Mouse (Mus musculus): Measurements from ENCODE around the gene Adamts9.

Adamts9 gene

DNA sequence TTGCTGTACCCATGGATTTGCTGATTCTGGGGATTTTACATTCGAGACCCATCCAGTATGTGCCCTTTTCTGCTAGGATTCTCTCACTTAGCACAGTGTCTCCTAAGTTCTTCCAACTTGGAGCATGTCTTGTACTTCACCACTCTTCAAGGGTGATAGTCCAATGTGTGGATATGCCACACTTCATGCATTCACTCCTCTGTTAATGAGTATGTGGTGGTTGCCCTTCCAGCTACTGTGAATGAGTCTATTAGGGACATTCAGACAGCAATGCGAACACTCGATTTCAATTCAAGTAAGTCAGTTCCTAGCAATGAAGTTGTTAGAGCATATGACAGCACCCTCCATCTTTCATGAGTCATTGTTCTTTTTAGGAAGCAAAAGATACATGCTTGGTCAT, 133.5 kb downstream of the Adamts9 start:
- DNase-seq (ENCODE audit: low read depth, low spot score): no peak

DNA sequence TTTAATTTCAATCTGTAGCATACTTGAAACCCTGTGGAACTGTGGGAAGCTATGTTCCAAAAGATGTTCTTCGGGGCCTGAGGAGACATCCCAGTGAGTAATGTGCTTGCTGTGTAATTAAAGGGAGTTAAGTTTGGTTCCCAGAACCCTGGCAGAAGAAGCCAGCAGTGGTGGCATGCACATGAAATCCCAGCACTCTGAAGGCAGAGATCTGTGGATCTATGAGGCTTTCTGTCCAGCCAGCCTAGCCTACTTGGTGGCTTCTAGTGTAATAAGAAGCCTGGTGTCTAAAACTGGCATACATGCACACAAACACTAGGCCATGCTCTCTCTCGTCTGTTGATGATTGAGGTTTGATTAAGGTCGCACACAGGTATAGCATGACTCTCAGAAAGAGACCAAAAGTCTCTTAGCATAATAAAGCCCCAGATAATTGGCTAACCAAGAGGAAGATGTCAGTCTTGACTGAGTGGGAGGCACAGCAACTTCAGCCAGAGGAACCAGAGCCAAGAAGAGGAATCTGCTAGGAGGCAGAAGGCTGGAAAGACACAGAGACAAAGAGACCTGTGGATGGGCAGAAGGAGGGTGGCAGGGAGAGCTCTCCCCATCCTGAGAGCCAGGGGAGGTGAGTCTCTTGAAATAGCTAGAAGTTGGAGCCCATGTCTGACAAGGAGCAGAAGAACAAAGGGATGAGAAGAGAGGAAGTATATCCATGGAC, 138.9 kb downstream of the Adamts9 start:
- no peak for DNase-seq (ENCODE audit: low read depth, low spot score)

DNA sequence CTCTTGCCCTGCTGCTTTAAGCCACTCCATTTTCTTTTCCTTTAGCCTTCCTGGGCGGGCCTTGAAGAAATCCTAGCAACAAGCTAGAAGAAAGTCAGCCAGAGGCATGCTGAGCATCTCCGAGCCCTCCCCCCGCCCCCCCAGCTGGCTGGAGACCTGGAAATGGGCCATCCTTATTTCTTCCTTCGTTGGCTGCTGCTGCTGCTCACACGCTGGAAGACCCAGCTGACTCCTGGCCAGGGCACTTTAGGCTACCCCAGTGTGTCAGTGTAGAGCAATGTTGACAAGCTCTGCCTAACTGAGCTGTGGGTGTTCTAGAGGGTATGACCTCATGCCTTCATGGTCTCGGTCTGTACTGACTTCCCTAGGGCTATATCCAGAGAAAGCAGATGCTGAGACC, 140.1 kb downstream of the Adamts9 start:
- DNase-seq (ENCODE audit: low read depth, low spot score): no peak

DNA sequence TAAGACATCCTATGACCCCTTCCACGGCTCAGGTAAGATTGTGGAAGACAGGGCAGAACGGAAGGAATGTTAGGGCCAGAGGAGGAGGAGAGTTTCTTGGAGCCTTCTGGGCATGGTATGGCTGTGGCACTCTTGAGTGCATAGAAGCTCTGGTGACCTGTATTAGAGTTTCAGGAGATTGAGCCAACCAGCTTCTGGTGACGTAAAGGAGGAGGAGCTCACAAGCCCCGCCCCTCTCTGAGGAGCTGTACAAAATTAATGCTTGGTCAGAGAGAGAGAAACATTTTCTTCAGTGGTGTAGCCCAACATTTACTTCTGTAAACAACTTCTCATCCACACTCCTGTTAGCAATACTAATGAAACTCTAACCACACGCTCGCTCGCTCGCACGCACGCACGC, 140.9 kb downstream of the Adamts9 start:
- no peak for DNase-seq (ENCODE audit: low read depth, low spot score)

DNA sequence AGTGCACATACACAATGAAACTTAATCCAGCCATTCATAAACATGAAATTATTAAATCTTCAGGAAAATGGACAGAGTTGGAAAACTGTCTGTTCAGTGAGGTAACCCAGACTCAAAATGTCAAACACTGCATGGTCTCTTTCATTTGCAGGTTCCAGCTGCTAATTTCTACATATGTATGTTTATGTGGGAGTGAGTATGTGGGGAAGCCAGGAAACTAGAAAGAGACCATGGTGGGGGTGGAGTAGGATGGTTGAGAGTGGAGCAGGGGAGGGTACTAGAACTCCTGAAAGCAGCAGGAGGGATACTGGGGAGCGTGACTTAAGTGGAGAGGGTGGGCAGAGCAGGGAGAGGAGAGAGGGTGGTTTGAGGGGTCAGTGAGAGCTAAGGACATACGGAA, 141.8 kb downstream of the Adamts9 start:
- DNase-seq (ENCODE audit: low read depth, low spot score): no peak

DNA sequence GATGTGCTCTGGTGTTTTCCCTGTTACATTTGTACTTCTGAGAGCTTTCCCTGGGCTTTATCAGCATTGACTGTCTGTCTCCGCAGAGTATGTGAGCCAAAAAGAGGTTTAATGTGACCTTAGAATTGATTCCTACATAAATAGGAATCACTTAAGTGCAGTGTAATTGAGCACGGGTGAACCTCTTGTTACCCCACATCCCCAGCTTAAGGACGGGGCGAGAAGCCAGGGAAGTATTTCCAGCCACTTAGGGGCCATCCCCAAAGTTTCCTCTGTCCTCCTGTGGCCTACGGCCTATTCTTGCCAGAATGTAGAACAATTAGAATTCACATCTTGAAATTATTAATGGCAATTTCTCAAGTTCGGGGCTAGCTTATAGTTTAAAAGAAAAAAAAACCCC, 149.5 kb downstream of the Adamts9 start:
- DNase-seq (ENCODE audit: low read depth, low spot score): no peak

DNA sequence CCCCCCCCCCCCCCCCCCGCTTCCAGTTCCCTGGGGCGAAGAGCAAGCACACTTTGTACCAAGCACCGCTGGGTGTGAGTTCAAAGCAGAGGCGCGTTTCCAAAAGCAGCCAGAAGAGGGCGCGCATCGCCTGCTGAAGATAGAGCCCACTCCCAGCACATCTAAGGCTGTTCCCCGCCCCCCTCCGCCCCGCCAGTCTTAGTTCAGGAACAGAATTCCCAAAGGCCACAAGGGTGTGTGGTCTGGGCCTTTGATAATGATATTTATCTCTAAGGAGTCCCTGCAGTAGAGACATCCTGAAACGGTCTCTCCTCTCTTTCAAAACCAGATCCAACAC, 155.9 kb downstream of the Adamts9 start:
- DNase-seq (ENCODE audit: low read depth, low spot score): peak; percentile 90

DNA sequence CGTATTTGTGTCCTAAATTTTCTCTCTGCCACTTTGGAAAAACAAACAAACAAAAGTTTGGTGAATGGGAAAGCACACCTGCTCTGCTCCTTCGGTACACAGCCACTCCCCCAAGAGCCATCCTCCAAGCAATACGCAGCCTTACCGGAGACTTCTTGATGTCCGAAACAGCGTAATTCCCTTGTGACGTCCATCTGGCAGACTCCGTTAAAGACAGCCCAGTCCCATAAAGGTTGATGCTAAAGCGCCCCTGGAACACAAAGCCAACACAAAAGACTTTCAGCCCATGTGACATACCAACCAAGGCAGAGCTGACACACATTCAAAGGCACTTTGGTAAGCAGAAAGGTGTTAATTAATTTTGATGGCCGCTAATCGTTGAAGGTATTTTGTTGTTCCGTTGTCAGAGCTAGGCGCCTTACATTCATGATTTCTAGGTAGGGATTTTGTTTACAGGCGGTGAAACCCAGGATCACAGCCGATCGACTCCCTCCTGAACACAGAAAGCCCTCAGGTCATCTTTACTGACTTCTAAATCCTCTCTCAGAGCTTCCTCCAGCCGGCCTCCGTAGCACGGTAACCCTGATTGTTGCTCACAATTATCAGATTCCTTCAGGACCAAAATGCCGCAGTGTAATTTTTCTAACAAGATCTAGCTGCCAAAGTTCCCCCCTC, 156.5 kb downstream of the Adamts9 start:
- DNase-seq (ENCODE audit: low read depth, low spot score): peak; percentile 32

DNA sequence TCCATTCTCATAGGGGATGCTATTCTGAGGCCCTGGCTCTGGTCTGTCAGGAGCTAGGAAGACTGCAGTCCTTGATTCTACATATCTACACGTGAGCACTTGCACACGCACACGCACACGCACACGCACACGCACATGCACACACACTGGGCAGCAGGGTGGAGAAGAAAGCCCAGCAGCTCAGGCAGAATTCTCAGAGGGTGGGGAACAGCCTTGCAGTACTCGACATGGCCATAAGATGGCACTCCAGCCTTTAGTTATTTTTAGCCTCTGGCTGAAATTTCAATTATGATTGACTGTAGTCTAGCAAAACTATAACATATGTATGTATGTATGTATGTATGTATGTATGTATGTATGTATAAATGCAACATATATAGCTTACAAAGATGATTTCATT, 158.5 kb downstream of the Adamts9 start:
- peak; percentile 57 for DNase-seq (ENCODE audit: low read depth, low spot score)

DNA sequence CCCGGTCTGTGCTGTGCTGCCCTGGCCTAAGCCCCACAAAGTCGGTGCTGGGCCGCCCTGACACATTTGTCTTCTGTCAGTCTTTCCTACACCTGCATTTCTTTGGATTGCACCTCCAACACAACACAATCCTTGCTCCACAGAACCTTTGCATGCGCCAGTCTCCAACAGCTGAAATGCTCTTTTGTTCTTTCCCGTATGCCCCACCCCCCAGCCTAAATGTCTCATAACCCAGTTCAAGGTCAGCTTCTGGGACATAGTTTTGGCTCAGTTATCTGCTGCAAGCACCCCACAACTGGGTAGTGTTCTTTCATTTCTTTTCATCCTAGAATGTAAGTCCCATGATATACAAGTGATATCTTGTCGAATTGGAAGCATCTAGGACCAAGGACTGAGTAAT, 161.8 kb downstream of the Adamts9 start:
- no peak for DNase-seq (ENCODE audit: low read depth, low spot score)

DNA sequence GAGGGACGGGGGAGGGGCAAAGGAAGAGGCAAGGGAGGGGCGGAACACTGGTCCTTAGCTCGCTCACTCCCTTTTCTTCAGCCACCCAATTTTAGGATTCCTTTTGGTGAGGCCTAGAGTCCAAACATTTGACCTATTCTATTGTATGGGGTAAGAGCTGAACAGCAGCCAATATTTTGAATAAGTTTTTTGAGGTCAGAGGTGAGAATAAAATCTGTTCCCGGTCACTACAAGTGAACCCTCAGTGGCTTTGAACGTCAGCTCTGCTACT, 163.4 kb downstream of the Adamts9 start:
- no peak for DNase-seq (ENCODE audit: low read depth, low spot score)

DNA sequence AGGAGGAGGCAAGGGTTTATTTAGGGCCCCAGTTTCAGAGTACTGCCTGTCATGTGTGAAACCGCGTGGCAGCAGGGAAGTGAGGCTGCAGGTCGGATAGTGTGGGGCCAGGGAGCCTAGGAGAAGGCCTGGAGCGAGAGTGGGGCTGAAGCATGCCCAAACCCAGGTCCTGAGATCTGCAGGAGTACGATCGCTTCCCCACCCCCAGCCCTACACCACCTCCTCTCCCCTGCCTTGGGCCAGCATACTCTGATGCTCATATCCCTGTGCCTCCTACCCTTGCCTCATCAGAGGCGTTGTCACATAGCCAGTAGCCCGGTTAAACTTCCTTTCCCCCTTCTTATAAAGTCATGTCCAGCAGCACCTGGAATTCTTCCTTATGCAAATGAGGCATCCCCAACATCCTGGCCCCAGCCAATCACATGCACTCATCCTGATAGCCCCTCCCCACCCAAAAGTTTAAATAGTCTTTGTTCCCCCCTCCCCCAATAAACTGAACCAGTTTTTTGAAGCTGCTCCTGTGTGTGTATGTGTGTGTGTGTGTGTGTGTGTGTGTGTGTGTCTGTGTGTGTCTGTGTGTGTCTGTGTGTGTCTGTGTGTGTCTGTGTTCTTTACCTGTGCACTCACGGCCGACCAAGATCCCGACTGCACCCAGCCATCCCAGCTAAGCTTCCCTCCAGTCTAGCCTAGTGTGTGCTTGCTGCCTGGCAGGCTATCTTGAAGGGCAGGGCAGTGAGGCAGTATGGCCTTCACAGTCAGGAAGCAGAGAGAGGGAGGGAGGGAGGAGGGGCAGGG, 164.0 kb downstream of the Adamts9 start:
- DNase-seq (ENCODE audit: low read depth, low spot score): no peak

DNA sequence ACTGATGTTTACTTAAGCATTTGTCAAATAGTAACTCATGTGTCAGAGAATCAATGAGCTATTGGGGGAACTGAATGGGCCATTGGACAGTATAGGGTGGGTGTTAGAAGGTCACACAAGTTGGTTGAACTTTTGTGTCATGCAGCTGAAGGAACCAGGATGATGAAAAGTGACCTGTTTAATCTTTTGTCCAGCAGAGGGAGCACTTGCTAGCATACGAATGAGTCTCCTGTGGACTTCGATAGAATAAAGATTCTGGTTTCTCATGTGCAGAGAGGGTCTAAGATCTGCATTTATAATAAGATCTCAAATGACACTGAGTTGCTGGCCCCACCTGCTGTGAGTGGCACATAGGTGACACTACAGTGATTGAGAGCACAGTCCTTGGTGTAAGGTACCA, 166.9 kb downstream of the Adamts9 start:
- DNase-seq (ENCODE audit: low read depth, low spot score): peak; percentile 75

DNA sequence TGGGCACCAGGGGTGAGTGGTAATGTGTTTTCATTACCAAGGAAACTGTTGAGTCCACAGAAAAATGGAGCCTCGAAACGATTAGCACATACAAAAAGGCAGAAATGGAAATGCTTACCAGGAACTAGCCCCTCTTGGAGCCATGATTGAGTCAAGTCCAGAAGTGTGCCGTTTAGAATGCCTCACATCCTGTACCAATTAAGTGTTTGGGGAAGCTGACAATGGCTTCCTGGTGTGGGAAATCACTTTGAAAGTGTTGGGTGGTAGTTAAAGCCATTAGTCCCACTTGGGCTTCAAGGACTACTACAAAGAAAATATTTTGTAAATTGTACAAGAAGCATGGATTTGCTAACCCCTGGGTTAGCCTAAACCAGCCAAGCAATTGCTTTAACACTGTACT, 180.9 kb downstream of the Adamts9 start:
- DNase-seq (ENCODE audit: low read depth, low spot score): peak; percentile 49

DNA sequence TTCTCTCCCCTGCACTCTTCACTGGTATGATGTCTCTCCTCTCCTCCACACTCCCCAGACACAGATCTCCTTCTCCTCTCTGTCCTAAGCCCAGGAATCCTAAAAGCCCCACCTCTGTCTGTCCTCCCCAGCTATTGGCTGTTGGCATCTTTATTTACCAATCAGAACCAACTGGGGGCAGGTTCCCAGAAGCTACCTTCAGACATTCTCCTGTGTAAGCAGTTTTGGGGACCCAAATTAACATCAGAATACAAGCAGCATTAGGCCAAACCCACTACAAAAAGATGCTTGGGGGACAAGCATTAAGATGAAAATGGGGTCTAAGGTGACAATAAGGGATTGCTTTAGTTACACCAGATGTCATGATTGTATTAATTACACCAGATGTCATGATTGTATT, 183.7 kb downstream of the Adamts9 start:
- no peak for DNase-seq (ENCODE audit: low read depth, low spot score)

DNA sequence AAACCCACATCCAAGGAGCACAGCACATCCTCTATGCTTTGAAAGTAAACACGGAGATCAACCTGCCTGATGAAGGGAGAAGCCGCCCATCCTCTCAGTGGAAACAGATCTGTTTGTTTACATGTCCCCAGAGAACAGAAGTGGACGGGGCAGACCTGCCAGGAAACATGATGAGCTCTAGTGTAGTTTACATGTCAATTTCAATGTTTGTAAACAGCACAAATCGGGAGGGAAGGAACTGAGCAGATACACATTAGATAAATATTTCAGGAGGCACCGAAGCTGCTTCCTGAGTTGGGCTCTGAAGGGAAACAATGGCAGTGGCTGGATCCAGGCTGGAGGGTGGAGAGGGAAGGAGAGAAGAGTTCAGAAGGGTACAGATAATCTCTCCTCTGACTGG, 187.5 kb downstream of the Adamts9 start:
- no peak for DNase-seq (ENCODE audit: low read depth, low spot score)

DNA sequence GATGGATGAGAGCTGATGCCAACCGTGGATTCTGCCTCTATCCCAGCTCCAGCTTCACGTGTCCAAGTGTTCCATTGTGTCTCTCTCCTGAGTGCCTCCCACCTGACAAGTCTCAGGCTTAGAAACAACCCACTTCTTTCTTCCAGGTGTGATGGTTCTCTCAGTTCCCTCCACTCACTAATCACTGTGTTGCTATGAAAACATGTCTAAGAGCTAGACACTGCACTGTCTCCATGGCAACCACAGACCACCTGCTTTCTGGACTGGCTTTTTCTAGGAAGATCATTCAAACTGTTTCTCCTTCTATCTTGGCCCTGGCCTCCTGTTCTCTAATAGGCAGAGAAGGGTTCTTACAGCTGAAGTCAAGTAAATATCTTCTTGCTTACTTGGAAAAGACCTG, 190.6 kb downstream of the Adamts9 start:
- DNase-seq (ENCODE audit: low read depth, low spot score): no peak

DNA sequence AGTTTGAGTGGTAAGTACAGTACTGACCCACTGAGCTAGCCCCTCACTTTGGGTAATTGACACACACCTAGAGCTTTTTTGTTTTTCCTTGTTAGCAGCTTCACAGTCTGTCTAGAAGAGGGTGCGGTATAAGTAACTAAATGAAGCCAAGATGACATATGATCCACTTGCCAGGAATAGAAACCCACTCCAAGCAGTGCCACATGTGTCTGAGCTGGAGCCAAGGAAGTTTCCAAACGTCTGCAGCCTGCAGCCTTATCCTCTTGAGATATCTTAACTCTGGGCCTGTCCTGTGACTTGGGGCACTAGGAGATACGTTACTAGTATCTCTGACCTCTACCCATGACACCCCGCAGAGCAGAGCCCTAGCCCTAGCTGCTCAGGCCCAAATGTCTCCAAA, 193.9 kb downstream of the Adamts9 start:
- DNase-seq (ENCODE audit: low read depth, low spot score): no peak

DNA sequence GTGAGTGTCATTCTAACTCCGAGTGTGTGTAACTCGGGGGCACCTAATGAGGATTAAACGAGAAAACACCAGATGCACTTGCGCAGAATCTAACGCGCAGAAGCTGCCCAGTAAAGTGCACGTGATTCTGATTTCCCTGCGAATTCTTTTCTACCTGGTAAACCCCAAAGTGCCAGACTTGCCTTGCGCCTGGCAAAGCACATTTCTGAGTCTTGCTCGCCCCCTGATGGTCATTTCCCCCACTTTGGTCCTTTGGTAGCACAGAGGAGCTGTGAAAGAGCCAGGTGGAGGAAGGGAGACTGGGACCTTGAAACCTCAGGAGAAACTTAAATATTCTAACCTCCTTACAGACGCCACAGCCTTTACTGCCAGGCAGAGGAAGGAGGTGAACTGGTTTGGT, 199.7 kb downstream of the Adamts9 start:
- DNase-seq (ENCODE audit: low read depth, low spot score): peak; percentile 80

DNA sequence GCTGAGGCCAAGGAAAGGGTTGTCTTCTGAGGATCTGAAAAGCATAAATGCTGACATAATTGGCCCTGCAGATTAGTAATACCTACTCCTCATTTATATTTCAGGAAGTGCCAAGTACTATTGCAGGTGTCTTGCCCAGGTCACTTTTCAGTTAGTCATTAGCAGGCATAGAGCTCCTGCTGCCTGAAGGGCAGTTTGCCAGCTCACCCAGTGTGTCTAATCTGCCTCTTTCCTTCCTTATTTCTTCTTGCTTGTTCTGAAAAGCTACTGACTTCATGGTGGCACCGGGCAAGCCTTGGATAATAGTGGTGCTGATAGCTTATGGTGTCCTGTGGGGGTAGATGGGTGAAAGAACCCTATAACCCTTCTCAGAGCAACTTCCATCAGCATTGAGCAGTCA, 206.2 kb downstream of the Adamts9 start:
- DNase-seq (ENCODE audit: low read depth, low spot score): no peak

DNA sequence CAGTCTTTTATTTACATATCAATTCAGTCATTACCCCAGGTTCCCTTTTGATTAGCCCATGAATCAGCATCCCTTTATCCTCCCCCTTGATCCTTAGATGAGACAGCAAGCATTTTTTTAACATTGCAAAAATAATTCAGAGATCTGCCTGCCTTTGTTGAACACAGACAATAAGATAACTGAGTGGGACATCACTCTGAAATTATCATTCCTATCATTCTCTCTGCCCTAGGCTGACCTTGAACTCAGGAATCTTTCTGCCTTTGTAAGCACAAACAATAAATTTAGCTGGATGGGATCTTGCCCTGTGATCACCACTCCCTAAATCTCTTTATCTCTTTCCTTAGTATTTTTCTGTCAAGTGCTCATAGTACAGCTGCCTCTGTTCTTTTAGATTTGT, 209.6 kb downstream of the Adamts9 start:
- no peak for DNase-seq (ENCODE audit: low read depth, low spot score)

DNA sequence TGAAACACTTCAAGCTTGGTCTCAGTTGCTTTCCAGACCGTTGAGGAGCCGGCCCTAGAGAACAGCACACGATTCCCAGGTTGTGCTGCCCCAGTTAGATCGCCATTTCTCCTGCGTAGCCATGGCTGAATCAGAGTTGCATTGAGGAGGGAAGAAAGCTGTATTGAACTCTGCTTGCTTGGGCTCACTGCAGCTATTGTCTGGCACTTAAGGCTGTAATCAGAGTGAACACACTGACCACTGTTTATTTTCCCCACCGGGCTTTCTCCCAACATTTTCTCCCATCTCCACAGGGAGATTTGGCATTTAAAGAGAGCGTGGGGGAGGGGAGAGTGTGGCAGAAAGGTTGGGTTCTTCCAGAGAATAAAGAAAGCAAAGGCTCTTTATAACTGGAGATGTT, 214.8 kb downstream of the Adamts9 start:
- no peak for DNase-seq (ENCODE audit: low read depth, low spot score)

DNA sequence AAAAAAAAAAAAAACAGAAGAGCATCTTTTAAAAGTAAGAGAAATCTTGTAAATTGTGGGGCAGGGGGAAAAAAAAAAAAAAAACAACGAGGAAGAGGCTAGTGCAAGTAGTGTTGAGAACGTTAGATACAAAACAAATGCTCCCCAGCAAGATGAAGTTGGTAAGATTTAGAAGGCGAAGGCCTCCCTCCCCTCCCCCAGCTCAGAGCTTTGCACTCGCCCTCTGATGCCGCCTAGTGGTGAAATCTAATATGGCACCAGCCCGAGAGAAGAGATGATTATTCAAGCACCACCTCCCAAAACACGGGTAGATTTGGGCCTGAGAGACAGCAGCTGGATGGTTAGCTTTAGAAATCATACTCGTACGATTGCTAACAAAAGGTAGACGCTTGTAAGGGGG, 215.2 kb downstream of the Adamts9 start:
- DNase-seq (ENCODE audit: low read depth, low spot score): peak; percentile 85
